Mouse (Mus musculus): ENCODE data around the gene Tmem41b. TPM values are rescaled to one million over a fixed set of nuclear protein-coding genes. Genes with fewer than 3 reads are reported as not detected.

Gene Tmem41b
- total and polyA plus RNA-seq, 2 experiments from 2014 or later = 56.9 to 59.6 TPM

GRCm38 (mm10) chr7:109959716-109960612, 26.8 kb downstream of the Tmem41b start, which contains the start of gene Dennd5a:
Gene Dennd5a, minus strand, starts transcription at chr7:109960470.
- peak within 1 kb of the TSS; percentile 93 for H3K9ac ChIP-seq (replicated peaks; ENCODE audit: low read length)
- no peaks in the 10 kb centered on the region for H3K9me3 ChIP-seq (ENCODE audit: low read length)
- ATAC-seq (peak; percentile 94), DNase-seq (ENCODE audit: low spot score) (peak; percentile 93)
- H3K4me1 ChIP-seq (ENCODE audit: insufficient read depth, low read length) = peaks cover 6% of the 10 kb centered on the region
- H3K27me3 ChIP-seq (ENCODE audit: insufficient read depth, low read length) = no peaks in the 10 kb centered on the region
- peak within 1 kb of the TSS; percentile 86 for H3K4me3 ChIP-seq (ENCODE audit: low read length)
- H3K27ac ChIP-seq = peak within 1 kb of the TSS; percentile 93
- no peaks in the 10 kb centered on the region for H3K36me3 ChIP-seq (ENCODE audit: insufficient read depth, low read length)
- TF ChIP-seq CTCF (IDR thresholded peaks at IDR 0.05; ENCODE audit: low read depth) = no peak
- under 1% methylated on average over 81 of the region's 107 CpGs for WGBS
- peak within 1 kb of the TSS; percentile 88 for H3K4me2 ChIP-seq (ENCODE audit: low read depth, low read length)

- WGBS = 4% methylated on average over 18 of the region's 18 CpGs
- Histone ChIP-seq H3K27me3 (ENCODE audit: insufficient read depth, low read length) (no peaks in the 10 kb centered on the region), H3K4me2 (ENCODE audit: low read depth, low read length) (peak overlapping the region; percentile 88), H3K4me1 (ENCODE audit: insufficient read depth, low read length) (peaks cover 6% of the 10 kb centered on the region), H3K36me3 (ENCODE audit: insufficient read depth, low read length) (no peaks in the 10 kb centered on the region), H3K9ac (replicated peaks; ENCODE audit: low read length) (peak overlapping the region; percentile 93), H3K9me3 (ENCODE audit: low read length) (no peaks in the 10 kb centered on the region), H3K4me3 (ENCODE audit: low read length) (peak overlapping the region; percentile 86), H3K27ac (peak overlapping the region; percentile 93)
- no peak for ATAC-seq
- no peak for DNase-seq (ENCODE audit: low spot score)
- TF ChIP-seq CTCF (IDR thresholded peaks at IDR 0.05; ENCODE audit: low read depth) = no peak
Measured at GRCm38 (mm10) chr7:109958843-109959715, 27.6 kb downstream of the Tmem41b start.

GRCm38 (mm10) chr7:109957996-109958789, 28.5 kb downstream of the Tmem41b start:
- H3K4me2 ChIP-seq (ENCODE audit: low read depth, low read length) = peak overlapping the region; percentile 88
- DNase-seq (ENCODE audit: low spot score) = no peak
- peak overlapping the region; percentile 93 for H3K9ac ChIP-seq (replicated peaks; ENCODE audit: low read length)
- 0 out of 2 replicates have a peak overlapping the region, but pooled peaks have one; percentile 93 for H3K27ac ChIP-seq
- H3K27me3 ChIP-seq (ENCODE audit: insufficient read depth, low read length) = no peaks in the 10 kb centered on the region
- ATAC-seq = no peak
- no peaks in the 10 kb centered on the region for H3K36me3 ChIP-seq (ENCODE audit: insufficient read depth, low read length)
- peaks cover 6% of the 10 kb centered on the region for H3K4me1 ChIP-seq (ENCODE audit: insufficient read depth, low read length)
- H3K4me3 ChIP-seq (ENCODE audit: low read length) = peak overlapping the region; percentile 86
- 52% methylated on average over 8 of the region's 8 CpGs for WGBS
- H3K9me3 ChIP-seq (ENCODE audit: low read length) = no peaks in the 10 kb centered on the region
- no peak for TF ChIP-seq CTCF (IDR thresholded peaks at IDR 0.05; ENCODE audit: low read depth)

GRCm38 (mm10) chr7:109954622-109955401, 31.9 kb downstream of the Tmem41b start:
- no peaks in the 10 kb centered on the region for H3K27me3 ChIP-seq (ENCODE audit: insufficient read depth, low read length)
- ATAC-seq (no peak), DNase-seq (ENCODE audit: low spot score) (no peak)
- H3K9ac ChIP-seq (replicated peaks; ENCODE audit: low read length) = no peak overlapping the region
- H3K4me3 ChIP-seq (ENCODE audit: low read length) = no peak overlapping the region
- no peak overlapping the region for H3K27ac ChIP-seq
- WGBS = 73% methylated on average over 6 of the region's 6 CpGs
- no peaks in the 10 kb centered on the region for H3K9me3 ChIP-seq (ENCODE audit: low read length)
- peaks cover 6% of the 10 kb centered on the region for H3K4me1 ChIP-seq (ENCODE audit: insufficient read depth, low read length)
- H3K36me3 ChIP-seq (ENCODE audit: insufficient read depth, low read length) = no peaks in the 10 kb centered on the region
- TF ChIP-seq CTCF (IDR thresholded peaks at IDR 0.05; ENCODE audit: low read depth) = no peak
- H3K4me2 ChIP-seq (ENCODE audit: low read depth, low read length) = no peak overlapping the region

GRCm38 (mm10) chr7:109951297-109951696, 35.4 kb downstream of the Tmem41b start:
- DNase-seq (ENCODE audit: low spot score) = no peak
- WGBS = 72% methylated on average over 4 of the region's 4 CpGs
- no peaks in the 10 kb centered on the region for H3K9me3 ChIP-seq (ENCODE audit: low read length)

More at GRCm38 (mm10) chr7:109951297-109951696, 35.4 kb downstream of the Tmem41b start:
- Histone ChIP-seq H3K4me1 (ENCODE audit: insufficient read depth, low read length) (no peaks in the 10 kb centered on the region), H3K4me2 (ENCODE audit: low read depth, low read length) (no peak overlapping the region), H3K36me3 (ENCODE audit: insufficient read depth, low read length) (no peaks in the 10 kb centered on the region), H3K27ac (no peak overlapping the region), H3K4me3 (ENCODE audit: low read length) (no peak overlapping the region), H3K27me3 (ENCODE audit: insufficient read depth, low read length) (no peaks in the 10 kb centered on the region), H3K9ac (replicated peaks; ENCODE audit: low read length) (no peak overlapping the region)
- no peak for TF ChIP-seq CTCF (IDR thresholded peaks at IDR 0.05; ENCODE audit: low read depth)
- no peak for ATAC-seq
